Mouse (Mus musculus) ES-CJ7 (cell line): ENCODE measurements around the gene Smim14.
"Not testable (repeated sequence)": the region's sequence is repeated elsewhere in the genome, so short reads cannot be mapped to it uniquely, and the experiment has no call there.

ENCODE experiments used
- DNase-seq: peaks from one replicate; pipeline ENCODE4 v3.0.0; 2011; ENCODE audit warnings: low read depth, low spot score

Gene Smim14

DNA sequence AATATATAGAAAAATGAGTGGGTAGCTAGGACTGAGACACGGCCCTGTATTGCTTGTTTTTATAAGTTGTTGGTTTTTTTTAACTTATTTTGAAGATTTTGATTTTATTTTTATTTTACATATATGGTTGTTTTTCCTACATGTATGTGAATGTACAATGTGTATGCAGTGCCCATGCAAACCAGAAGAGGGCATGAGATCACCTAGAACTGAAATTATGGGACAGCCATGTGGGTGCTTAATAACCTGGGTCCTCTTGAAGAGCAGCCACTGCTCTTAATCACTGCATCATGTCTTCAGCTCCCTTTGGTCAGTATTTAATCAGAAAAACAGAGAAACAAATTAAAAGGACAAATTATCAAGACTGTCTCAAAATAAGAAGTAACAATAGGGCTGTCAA, 15.2 kb downstream of the Smim14 start:
- no peak for DNase-seq

DNA sequence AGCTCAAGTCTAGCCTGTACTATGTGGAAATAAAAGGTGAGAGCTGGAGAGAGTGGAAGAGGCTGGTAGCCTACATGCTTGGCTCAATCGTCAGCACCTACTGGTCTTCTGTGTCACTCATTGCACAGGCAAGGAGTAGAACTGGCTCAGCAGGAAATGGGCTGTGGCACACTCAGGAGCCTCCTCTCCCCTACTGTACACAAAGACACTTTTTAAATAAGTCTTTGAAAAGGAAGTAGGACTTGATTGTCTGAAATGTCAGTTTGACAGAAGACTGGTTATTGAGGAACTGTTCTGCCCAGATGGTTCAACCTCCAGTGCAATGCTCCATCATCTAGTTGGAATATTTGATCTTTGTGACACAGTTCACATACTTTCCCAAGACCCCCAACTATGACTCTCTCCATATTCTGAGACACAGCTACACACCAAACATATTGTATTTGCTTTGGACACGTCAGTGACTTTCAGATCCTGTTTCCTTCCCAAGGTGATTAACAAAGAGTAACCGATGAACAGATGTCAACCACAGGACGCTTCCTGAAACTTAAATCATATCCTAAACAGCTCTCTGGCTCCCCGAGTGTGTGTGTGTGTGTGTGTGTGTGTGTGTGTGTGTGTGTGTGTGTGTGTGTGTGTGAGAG, 22.2 kb downstream of the Smim14 start:
- DNase-seq, result no peak

DNA sequence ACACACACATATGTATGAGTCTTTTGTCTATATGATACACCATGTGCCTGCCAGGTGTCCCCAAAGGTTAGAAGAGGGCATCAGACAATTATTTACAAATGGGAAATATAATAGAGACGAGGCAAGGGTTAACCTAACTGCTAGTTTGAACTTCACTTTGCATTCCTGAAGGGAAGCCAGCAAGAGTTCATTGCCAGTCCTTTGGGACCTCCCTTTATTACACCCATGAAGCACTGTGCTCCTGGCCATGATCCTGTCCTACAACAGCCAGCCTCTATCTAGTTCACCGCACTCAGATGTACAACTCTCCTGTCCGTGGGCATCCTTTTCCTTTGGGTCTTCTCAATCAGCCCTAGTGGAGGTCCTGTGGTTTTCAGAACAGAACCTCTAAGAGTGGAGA, 23.5 kb downstream of the Smim14 start:
- no peak for DNase-seq

DNA sequence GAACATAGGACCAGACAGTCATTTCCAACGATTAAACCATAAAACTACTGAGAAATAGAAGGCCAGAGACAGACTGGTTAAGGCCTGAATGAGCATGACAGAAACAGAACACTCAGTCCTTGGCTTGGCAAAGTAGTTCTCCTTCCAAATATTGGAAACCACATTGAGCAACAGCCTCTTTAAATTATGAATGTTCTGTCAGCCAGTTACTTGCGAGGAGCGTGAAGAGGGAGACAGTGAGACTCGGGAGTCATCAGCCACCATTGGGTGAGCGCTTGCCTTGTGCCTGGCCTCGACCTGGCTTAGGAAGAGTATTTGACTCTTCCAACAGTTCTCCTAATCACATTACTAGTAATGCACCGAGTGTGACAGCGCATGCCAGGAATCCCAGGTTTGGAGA, 28.6 kb downstream of the Smim14 start:
- DNase-seq, result no peak

DNA sequence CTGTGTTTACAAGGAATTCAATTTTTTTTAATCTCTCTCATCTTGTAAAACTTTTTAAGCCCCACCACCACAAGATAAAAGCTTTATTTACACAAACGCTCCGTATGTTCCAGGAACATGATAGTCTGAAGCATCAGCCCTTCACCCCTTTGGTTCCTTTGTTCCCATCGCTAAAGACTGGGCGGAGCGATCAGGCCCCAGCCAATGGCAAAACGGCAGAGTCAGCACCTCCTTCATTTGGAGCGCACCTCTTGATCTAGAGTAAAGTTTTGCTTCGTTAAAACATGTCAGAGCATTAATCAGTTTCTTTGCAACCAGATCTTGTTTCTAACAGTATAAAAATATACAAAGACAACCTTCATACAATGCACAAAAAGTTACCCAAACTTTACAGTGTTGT, 31.2 kb downstream of the Smim14 start:
- DNase-seq, result peak; percentile 36

- no peak for DNase-seq
These were observed 35.6 kb downstream of the Smim14 start for GRCm38 (mm10) chr5:65501407-65501806.

DNA sequence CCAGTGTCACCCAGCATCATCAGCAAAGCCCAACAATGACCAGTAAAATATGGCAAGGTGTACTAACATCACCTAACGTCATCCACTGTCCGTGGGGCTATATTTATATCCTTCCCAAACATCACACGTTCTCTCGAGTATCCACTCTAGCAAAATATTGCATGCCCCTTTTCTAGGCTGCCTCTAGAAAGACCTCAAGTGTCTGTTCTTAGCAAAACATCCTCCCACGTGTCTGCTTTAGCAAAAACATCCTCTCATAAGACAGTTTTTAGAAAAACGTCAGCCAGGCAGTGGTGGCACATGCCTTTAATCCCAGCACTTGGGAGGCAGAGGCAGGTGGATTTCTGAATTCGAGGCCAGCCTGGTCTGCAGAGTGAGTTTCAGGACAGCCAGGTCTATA, 36.8 kb downstream of the Smim14 start:
- DNase-seq, result no peak

- DNase-seq, result peak; percentile 91
These were observed 44.1 kb downstream of the Smim14 start, which contains the start of gene Gm43552 for GRCm38 (mm10) chr5:65492716-65493531. Gm43552 (minus strand) TSS chr5:65492833.

DNA sequence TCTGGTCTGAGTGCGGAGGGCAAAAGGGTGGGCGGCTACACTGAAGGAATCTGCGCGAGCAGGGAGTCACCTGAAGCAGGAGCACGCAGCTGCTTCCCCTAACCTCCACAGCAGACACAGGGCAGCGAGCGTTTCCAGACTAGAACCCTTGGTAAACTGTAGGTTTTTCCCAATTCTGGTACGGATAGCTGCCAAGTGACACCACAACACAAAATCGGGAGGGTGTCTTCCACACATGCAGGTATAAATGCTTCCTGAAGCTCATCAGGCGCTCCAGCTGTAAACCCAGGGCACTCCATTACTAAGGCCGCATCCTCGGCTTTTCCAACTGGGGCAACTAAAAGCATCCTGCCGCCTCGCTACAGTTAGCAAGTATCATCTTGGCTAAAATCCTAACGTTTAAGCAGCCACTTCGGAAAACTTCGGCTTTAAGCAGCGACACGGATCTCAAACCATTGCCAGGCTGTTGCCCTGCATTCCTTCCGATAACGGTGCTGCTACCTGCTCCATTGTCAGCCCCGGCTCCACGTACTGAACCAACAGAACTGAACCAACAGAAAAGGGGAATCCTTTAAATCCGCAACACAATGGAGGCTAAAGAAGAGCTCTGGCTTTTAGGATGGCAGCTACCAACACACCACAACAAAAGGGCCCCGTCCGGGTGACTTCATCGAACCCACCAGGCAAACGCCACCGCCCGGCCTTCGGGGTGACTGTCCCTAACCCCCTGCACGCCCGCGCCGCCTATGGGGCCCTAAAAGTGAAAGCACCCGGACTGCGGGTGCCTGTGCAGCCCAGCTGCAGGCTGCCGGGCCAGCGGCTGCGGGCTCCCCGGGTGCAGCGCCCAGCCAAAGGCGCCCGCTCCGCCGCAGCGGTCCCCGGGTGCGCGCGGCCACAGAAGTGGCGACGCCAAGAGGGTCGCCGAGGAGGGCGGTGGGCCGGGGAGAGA, 44.9 kb downstream of the Smim14 start:
- peak; percentile 51 for DNase-seq

DNA sequence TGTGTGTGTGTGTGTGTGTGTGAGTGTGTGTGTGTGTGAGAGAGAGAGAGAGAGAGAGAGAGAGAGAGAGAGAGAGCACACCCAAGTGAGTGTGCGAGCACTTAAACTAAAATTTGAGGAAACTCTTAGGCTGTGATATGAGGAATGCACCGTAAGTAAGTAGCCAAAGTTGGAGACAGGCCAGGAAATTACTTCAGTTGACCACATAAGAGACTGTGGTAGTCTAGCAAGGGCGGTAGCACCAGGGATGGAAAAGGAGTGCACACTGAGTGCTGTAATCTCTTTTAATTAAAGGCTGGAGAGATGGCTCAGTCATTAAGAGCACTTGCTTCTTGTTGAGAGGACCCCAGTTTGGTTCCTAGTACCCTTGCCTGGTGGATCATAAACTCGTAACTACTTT, 47.2 kb downstream of the Smim14 start:
- no peak for DNase-seq

GRCm38 (mm10) chr5:65488725-65489124, 48.3 kb downstream of the Smim14 start:
- DNase-seq, result peak; percentile 48

GRCm38 (mm10) chr5:65487381-65487780, 49.6 kb downstream of the Smim14 start:
- DNase-seq, result no peak

DNA sequence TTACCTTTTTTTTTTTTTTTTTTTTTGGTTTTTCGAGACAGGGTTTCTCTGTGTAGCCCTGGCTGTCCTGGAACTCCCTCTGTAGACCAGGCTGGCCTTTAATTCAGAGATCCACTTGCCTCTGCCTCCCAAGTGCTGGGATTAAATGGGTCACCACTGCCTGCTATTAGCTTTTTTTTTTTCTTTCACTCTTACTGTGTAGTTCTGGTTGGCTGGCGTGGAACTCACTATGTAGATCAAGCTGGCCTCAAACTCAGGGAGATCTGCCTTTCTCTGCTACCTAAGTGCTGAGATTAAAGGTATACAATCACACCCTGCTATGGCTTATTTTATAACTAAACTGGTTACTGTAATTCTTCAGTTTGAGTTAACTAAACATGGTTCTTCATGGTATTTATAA, 50.5 kb downstream of the Smim14 start:
- DNase-seq, result no peak

GRCm38 (mm10) chr5:65482996-65483395, 54.0 kb downstream of the Smim14 start:
- DNase-seq, result no peak

DNA sequence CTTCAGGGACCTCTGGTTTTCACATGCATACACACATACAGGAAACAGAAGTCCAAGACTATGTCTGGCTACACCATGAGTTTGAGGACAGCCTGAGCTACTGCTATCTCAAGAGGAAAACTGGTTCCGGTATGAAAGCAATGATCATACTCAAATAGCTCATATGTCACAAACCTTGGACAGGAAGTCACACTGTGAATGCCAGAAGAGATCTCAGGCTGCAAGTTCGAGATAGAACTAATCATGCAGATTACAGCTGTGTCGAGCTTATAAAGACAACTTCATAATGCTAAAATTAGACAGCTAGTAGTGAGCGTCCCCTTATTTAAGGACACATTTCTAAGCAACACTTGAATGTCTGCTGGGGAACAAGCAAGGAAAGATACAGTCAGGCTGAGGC, 56.5 kb downstream of the Smim14 start:
- no peak for DNase-seq

DNA sequence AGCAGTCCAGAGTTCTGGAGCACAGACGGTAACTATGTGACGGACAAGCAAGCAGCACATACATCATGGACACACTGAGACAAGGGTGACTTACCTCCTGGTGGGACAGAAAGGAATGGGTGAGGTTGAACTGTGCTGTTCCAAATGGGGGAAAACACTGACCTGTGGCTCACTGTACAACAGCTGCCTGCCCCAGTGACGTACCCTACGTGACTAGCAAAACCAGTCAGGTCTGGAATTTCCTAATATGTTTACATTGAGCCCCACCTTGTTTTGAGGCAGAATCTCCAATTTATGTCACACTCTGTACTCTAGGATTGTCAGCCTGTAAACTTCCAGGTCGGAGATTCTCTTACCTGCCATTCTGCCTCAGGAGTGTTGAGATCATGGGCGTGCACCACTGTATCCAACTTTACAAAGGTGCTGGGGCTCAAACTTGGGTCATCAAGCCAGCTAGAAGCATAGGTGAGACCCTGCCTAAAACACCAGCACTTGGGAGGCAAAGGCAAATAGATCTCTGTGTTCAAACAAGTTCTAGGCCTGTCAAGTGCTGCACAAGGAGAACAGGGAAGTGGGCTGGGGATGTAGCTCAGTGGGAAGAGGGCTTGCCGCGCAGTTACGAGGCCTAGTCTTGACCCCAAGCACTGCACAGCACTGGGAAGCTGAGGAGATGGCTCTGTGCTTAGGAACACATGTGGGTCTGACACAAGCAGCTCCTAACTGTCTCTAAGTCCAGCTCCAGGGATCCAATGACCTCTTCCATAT, 57.1 kb downstream of the Smim14 start:
- DNase-seq, result no peak

DNA sequence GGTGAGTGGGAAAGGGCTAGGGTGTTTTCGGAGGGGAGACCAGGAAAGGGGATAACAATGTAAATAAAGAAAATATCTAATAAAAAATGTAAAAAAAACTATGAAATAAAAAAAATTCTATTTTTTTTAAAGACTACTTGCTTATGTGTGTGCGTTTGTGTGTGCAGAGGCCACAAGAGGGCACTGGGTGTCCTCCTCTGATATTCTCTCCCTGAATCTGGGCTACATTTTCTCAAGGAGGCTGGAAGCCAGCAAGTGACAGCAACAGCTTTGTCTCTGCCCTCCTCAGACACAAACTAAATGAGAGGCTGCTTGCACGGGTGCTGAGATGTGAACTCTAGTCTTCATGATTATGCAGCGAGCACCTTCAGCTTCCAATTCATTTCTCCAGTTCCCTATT, 58.8 kb downstream of the Smim14 start:
- DNase-seq, result peak; percentile 14

- not testable (repeated sequence) for DNase-seq
These were observed 60.2 kb downstream of the Smim14 start for GRCm38 (mm10) chr5:65476739-65477138.

DNA sequence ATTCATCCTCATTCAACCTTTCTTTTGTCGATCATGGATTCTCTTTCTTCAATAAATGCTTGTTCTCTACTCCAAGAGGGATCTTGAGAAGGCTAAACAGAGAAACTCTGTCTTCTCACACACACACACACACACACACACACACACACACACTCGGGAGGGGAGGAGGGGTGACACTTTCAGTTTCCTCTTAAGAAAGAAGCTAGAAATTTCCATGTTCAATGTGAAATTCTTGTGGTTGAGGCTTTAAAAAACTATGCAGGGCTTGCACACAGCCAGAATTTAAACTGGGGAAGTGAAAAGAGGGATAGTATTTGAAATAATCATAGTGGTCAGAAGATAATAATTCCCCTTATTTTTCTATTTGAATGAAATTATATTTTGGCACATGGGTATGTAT, 61.2 kb downstream of the Smim14 start:
- no peak for DNase-seq

DNA sequence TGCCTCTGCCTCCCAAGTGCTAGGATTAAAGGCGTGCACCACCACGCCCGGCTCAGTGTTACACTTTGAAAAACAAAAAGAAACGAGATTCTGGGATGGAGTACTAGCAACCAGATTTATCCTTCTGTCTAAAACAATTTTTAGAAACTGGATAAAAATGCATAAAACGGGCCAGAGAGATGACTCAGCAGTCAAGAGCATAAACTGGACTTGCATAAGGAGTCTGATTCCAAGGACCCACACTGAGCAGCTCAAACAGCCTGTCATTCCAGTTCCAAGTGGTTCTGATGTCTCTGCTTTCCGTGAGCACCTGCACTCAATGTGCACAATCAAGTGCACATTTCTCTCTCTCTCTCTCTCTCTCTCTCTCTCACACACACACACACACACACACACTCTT, 67.2 kb downstream of the Smim14 start:
- no peak for DNase-seq

DNA sequence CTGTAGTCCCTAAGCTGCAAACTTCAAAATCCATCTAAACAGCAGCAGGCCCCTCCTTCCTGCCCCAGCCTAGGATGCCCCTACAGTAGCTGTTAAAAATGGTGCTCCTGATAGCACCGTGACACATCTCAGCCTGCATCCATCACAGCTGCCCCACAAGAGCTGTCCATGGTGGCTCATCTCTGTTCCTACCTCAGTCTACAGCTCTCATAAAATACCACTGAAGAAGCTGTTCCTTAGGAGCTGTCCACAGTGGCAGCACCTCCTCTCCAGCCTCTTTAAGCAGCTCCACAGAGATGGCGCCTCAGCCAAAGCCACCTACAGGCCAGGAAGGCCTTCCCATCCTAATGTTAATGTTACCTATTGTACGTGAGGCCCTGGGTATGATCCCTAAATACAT, 70.1 kb downstream of the Smim14 start:
- peak; percentile 83 for DNase-seq
